Mouse (Mus musculus) adipocyte (in vitro differentiated cells): Measurements from ENCODE around the gene Dbr1.

ENCODE experiments used
- DNase-seq: peaks from one replicate; pipeline ENCODE4 v3.0.0-alpha.2; 2016; ENCODE audit warnings: low spot score

Dbr1 gene

DNA sequence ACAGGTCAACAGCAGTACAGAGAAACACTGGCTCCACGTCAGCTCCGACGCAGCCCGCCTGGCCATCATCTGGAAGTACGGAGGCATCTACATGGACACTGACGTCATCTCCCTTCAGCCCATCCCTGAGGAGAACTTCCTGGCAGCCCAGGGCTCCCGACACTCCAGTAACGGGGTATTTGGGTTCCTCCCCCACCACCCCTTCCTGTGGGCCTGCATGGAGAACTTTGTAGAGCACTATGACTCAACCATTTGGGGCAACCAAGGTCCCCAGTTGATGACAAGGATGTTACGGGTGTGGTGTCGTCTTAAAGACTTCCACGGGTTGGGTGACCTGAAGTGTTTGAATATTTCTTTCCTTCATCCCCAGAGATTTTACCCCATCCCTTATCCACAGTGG, 44.6 kb downstream of the Dbr1 start:
- no peak for DNase-seq

DNA sequence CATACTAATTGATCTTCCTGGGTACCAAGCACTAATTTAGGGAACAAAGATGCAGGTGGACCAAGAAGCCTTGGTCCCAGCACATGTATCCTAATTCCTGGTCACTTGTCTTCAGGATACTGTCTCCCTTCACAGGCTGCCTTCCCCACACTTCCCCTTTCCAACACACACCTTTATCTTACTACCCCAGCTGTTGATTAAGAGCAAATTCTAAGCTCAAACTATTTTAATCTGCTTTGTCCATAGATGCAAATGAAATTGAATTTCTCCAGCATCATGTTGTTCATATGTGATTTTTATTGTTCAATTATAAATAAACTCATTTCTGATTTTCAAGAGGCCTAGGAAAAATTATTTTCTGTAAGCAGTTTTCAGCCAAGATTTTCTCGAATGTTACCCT, 46.4 kb downstream of the Dbr1 start:
- DNase-seq: no peak

DNA sequence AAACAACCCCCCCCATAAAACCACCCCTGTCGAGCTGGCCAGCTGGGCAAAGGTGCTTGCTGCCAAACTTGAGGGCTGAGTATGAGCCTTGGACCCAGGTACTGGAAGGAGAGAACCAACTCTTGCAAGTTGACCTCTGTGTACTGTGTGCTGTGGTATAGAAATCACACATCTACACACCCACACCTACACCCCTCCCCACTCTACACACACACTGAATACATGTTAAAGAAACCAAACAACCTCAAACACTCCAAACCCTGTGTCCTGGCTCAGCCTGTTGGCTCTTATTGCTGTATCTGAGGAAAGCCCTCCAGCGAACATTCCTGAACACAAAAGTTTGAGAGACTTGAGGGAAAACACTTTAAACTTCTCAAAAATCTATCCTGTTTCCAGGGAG, 47.4 kb downstream of the Dbr1 start:
- DNase-seq: no peak

DNA sequence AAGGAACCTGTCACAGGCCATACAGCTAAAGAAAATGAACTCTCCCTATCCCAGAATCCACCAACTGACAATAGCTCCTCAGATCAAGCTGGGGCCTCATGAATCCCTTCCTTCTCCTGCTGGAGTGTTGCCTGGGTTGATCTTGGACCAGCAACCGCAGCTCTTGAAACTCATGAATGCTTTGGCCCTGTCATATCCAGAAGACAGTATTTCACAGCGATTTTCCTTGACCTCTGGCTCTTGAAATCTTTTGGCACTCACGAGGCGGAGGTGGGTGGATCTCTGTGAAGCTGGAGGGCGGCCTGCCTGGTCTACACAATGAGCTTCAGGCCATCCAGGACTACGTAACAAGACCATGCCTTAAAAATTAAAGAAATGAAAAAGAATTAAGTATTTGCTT, 48.5 kb downstream of the Dbr1 start:
- peak; percentile 29 for DNase-seq

- no peak for DNase-seq
Observed at GRCm38 (mm10) chr9:99628581-99628980, 53.0 kb downstream of the Dbr1 start.

- DNase-seq: peak; percentile 29
Observed at GRCm38 (mm10) chr9:99629281-99630011, 53.8 kb downstream of the Dbr1 start, which contains the start of gene Dzip1l. Gene Dzip1l (plus strand): TSS chr9:99629496.

DNA sequence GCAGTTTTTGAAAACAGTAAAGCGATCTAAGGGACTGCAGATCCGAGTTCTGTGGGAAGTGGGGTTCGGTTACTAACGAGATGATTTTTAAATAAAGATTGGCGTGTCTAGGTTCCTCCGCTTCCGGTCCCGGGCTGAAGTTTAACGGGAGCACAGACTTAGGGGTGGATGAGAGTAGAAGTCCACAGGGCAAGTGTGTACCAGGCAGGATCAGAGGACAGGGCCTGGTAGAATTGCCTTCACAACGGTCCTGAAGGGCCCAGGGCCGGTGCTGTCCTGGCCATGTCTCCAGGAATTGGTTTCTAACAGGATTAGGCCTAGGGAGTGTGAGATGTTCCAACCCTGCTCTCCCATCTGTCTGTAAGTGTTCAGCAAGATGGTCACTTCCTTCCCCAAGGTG, 54.5 kb downstream of the Dbr1 start:
- DNase-seq: peak; percentile 50

DNA sequence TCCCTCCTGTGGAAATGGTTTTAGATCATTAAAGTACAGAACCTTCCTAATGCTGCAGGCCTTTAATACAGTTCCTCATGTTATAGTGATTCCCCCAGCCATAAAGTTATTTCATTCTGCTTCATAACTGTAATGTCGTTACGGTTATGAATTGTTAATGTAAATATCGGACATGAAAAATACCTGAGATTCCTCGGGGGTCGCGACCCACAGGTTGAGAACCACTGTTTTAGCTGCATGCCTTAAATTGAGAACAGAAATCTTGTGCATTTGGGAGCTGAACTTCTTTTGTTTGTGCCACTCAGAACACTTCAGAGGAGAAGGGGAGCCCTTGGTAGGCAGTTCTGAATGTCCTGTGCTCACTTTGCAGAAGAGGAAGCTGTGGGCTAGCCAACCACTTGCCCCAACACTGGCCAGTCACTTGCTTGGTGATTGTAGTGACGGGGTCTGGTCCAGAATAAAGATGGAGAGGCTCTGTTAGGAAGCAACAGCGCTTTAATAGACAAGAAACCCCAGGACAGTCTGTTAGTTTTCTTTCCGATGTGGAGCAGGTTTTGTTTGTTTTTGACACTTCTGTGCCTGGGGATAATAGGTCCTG, 55.0 kb downstream of the Dbr1 start:
- peak; percentile 8 for DNase-seq

- DNase-seq: peak; percentile 11
Observed at GRCm38 (mm10) chr9:99631781-99632180, 56.2 kb downstream of the Dbr1 start.

GRCm38 (mm10) chr9:99632264-99632663, 56.7 kb downstream of the Dbr1 start:
- DNase-seq: peak; percentile 27
